Mouse (Mus musculus): ENCODE results near the gene Fam53a.

Gene Fam53a

GRCm38 (mm10) chr5:33629301-33629987, at the start of gene Fam53a, which contains the start of gene Gm9903:
TSS of gene Fam53a (minus strand) at chr5:33629635.
TSS of gene Gm9903 (plus strand) at chr5:33629925.
- peak; percentile 97 for DNase-seq (ENCODE audit: low read depth, low spot score)

DNA sequence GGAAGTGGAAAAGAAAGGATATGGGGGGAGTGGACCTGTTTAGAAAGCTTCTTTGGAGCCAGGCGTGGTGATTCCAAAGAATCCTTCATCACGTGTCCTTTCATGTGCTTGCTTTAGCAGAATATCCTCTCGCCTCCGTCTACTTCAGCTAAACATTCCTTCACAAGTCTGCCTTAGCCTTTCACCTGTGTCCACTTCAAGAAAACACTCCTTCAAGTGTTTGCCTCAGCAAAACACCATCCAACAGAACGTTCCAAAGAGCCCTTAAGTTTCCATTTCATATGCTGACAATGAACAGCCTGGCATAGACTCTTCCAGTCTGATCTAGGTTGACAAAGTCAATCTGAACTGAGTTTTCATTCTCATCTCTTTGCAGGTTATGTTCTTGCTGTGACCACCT, 48.8 kb upstream of the Fam53a start:
- no peak for DNase-seq (ENCODE audit: low read depth, low spot score)

DNA sequence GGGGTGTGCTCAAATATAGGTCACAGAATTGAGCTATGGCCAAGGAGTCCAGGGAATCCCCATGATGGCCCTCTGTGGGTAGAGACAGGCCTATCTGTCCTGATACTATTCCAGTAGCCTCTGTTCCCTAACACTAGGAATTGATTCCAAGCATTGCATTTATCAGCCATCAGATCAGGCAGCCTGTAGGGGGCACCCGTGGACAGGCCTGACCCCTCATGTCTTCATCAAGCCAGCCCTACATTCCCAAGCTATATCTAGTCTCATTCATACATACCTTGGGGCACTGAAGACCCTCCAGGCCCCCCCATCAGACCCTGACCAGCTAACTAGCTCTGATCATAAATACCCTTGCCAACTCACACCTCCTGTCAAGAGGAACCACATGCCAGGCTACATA, 46.5 kb upstream of the Fam53a start:
- DNase-seq (ENCODE audit: low read depth, low spot score) = peak; percentile 77

DNA sequence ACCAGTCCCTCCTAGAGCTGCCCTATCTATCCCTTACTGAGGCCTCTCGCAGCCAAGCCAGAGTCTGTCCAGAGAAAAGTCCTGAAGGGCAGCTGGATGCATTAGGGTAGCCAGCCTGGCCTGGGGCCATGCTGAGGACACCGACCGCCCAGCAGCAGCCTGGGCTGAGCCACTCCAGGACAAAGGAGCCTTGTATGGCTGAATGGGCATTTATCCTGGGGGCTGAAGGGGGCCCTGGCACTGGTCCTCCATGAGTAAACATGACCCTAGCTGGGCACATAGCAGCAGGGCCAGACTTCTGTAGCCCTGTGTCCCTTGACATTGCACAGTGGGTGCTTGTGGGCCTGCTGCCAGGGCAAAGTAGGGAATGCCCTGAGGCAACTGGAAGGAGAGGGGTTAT, 45.0 kb upstream of the Fam53a start:
- peak; percentile 16 for DNase-seq (ENCODE audit: low read depth, low spot score)

DNA sequence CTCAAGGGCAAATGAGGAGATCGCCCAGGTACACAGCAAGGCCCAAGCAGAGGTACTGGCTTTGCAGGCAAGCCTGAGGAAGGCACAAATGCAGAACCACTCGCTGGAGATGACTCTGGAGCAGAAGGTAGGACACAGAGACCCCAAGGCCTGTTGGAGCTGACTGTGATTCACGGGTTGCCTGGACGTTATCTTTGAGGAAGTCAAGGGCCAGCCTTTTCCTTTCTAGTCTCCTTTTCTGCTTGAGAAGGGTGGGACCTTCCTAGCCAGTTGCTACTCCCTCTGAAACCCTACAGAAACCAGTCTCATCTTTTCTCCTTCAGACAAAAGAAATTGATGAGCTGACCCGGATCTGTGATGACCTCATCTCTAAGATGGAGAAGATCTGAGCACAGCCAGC, 42.2 kb upstream of the Fam53a start:
- no peak for DNase-seq (ENCODE audit: low read depth, low spot score)

GRCm38 (mm10) chr5:33668223-33668622, 38.8 kb upstream of the Fam53a start:
- DNase-seq (ENCODE audit: low read depth, low spot score) = peak; percentile 37

DNA sequence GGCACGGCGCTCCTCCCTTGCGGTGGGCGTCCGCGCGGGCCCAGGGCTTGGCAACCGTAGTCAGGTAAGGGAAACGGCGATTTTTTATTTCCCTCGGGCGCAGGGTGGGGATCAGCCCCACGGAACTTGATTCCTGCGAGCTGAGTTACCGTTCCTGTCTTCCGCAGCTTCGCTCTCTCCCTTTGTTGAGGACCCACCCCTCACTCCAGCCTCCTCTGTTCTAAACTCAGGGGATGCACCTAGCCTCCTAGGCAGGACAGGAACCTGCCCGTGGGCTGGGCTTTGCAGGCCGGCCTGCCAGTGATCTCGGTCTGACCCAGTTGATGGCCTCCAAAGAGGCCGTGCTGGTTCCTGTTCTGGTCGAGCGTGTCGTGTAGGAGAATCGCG, 29.2 kb upstream of the Fam53a start:
- no peak for DNase-seq (ENCODE audit: low read depth, low spot score)

DNA sequence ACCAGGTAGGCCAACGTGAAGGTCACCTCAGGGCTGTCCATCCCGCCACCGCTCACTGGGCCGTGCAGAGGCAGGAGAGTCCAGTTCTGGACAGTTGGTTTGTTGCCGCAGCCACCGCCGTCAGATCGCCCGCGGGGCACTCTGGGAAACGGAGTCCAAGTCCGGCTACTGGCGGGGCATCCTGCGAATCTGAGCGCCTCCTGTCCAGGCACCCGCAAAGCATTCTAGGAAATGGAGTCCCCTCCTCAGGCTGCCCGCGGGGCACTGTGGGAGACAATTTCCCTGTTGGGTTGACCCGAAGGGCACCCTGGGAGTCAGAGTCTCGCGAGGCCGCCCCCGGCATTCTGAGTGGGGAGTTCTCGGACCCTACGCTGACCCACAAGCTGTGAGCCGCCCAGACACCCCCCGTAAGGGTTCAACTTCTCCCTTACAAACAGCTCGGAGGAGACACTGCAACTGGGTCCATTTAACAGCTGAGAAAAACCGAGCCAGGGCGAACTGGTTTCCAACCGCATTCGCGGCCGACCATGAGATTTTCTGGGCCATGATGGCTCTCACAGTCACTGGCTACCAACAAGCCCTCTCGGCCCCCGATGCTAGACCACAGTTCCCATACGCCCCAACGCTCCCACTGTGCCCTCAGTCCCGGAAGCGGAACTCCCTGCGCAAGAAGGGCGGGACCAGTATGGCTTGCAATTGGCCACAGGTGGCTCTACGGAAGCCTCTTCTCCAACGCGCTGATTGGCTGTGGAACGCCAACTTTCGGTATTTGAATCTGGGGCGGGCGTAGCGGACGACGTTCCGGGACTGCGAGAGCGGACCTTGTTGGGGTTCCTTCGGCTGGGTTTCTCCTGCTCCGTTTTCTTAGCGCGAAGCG, 28.6 kb upstream of the Fam53a start, which contains the start of the genes Tacc3 and Tmem129:
Tacc3 (plus strand) TSS at position 342 of the 877 bp plus-strand sequence.
Tmem129 (minus strand) TSS at position 630 of the 877 bp plus-strand sequence.
- peak; percentile 98 for DNase-seq (ENCODE audit: low read depth, low spot score)

- DNase-seq (ENCODE audit: low read depth, low spot score) = no peak
These were observed 27.9 kb upstream of the Fam53a start for GRCm38 (mm10) chr5:33657251-33657786.

DNA sequence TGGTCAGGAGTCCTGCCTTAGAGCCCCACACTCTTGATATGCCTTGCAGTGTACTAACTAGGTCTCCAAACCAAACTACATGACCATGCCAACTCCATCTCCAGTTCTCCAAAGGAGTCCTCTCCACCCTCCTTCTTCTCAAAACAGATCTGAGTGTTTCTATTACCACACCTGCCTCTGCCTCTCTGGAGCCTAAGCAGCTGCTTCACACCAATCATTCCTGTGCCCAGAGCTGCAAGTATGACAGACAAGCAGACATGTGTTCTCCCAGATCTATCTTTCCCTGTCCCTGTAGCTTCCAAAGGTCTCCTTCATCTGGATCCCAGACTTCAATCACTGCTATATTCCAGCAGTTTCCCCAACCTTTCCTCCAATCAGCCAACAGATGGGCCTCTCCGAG, 27.3 kb upstream of the Fam53a start:
- DNase-seq (ENCODE audit: low read depth, low spot score) = no peak

- DNase-seq (ENCODE audit: low read depth, low spot score) = no peak
These were observed 25.9 kb upstream of the Fam53a start for GRCm38 (mm10) chr5:33655251-33655840.

DNA sequence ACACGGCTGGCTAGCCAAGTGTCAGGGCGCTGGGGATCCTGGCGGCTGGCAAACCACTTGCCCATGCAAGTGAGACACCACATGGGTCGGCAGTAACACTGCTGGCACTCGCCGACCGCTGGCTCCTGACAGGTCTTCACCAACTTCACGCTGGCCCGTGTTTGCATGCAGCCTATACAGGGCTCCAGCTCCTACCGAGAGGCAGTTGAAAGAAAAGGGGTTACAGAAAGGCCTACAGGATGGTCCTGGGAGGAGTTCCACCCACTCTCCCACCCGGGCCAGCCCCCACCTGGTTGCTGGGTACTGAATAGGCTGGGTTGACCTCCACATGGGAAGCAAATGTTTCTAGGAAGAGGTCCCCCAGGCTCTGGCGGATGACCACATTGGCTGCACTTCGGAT, 25.0 kb upstream of the Fam53a start:
- no peak for DNase-seq (ENCODE audit: low read depth, low spot score)

DNA sequence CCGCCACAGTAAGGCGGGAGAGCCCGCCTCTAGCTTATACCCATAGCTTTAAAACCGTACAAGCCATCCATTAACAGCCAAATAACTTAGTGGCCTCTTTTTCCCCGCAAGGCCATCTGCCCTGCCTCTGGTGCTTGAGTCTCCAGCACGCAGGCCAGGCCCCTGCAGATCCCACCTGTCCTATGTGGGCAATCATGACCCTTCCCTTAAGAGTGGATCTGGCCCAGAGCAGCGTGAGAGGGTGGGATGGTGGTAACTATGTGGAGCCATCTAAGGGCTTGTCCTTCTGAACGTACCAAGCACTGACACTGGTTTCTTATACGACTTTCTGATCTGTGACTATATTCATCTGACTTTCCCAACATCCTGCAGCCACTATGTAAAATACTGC, 23.3 kb upstream of the Fam53a start:
- no peak for DNase-seq (ENCODE audit: low read depth, low spot score)

DNA sequence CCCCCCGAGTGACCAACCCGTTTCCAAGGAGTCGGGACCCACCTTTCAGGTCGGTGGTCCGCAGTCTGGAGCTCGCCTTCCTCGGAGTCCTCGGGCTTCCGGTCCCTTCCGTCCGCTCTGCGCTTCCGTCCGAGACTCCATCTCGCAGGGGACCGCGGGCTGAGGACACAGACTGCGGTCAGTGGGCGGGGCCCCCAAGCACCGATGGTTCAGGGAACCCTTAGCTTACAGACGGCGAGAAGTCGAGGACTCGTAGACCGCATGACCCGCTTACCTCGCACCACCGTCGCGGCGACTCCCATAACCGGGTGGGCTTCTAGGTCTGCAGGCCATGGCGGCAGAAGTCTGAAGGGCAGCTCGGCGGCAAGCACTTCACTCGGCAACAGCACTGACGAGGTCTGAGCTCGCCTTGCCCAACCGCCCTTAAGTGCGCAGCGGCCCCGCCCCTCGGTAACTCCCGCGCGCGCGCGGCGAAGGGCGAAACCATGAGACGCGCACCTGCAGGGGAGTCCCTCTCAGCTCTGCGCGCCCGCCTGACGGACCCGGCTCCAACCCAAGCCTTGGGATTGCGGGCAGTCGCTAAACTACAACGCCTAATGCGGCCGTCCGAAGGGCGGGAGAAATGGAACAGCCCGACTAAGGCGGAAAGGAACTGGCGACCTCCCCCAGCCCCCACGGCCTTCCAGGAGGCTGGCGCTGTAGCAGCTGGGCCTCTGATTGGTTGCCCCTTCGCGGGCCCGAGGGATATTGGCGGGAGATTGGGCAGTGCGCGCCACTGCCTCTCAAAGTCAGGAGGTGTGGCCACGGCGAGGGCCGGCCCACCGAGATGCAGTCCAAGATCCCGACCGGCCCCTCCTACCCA, 22.7 kb upstream of the Fam53a start, which contains the start of gene Slbp:
Slbp (minus strand) TSS at position 654 of the 862 bp plus-strand sequence.
- DNase-seq (ENCODE audit: low read depth, low spot score) = peak; percentile 97

DNA sequence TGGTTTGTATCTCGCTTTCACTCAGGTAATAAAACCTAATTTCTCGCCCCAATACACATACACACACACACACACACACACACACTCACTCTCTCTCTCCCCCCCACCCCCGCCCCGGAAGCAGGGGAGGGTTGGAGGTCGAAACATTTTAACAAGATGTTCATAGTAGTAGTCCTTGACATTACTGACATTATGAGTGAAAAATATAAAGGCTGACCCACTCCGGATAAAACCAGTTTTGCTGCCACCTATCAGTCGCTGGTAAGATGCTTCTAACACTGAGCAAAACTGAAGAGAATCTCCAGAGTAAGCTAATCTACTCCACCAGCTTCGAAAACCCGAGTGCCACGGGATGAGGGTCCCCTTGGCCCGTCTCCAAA, 22.1 kb upstream of the Fam53a start:
- DNase-seq (ENCODE audit: low read depth, low spot score) = no peak

DNA sequence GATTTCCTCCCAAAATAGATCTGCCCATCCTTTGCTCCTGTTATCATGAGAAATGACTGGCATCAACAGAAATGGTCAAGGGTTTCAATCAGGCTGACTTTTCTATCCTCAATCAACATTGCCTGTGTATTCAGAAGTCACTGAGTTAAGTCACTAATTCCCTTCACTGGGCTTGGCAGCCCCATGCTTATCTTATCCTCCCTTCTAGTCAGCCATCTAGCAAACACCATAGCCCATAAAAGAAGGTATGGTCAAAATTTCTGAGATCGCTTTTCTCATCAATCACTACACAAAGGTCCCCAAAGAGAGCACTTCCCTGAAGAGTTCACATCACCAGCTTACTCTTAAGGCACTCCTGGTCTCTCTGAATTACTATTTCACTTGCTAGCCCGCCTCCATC, 21.6 kb upstream of the Fam53a start:
- DNase-seq (ENCODE audit: low read depth, low spot score) = no peak

GRCm38 (mm10) chr5:33640652-33641051, 11.2 kb upstream of the Fam53a start:
- peak; percentile 54 for DNase-seq (ENCODE audit: low read depth, low spot score)

GRCm38 (mm10) chr5:33638826-33639225, 9.4 kb upstream of the Fam53a start:
- no peak for DNase-seq (ENCODE audit: low read depth, low spot score)

GRCm38 (mm10) chr5:33637606-33638350, 8.3 kb upstream of the Fam53a start:
- no peak for DNase-seq (ENCODE audit: low read depth, low spot score)

- no peak for DNase-seq (ENCODE audit: low read depth, low spot score)
These were observed 5.9 kb upstream of the Fam53a start for GRCm38 (mm10) chr5:33635361-33635760.

All from mesoderm, embryonic 11.5 days (tissue).